Mouse (Mus musculus) small intestine, adult 2 months (tissue): ENCODE data around the gene Cd101.

ENCODE experiments used
- CTCF ChIP-seq: fragments of 200-500 bp; IDR thresholded peaks from 2 replicates; pipeline ENCODE4 v1.5.1; 2012; ENCODE audit warnings: low read depth, mild to moderate bottlenecking, control low read depth, inconsistent platforms, low read length, moderate library complexity, mixed read lengths; ENCODE audit not compliant: insufficient replicate concordance, insufficient read length; ENCODE audit errors: extremely low read depth
- POLR2A ChIP-seq: fragments of 200-500 bp; IDR thresholded peaks from 2 replicates; pipeline ENCODE4 v1.6.1; 2012; ENCODE audit warnings: low read depth, mild to moderate bottlenecking, control low read depth, inconsistent platforms, low read length, moderate library complexity

- TF ChIP-seq POLR2A (no peak), CTCF (no peak)
These were observed 8.7 kb upstream of the Cd101 start for GRCm38 (mm10) chr3:101037984-101038545.
